Mouse (Mus musculus): ENCODE data around the gene 1700022I11Rik. TPM values are rescaled to one million over a fixed set of nuclear protein-coding genes. Genes with fewer than 3 reads are reported as not detected.

1700022I11Rik gene
- polyA plus RNA-seq, 1 experiment from 2014 or later = 0.43 TPM

- Histone ChIP-seq H3K27me3 (replicated peaks; ENCODE audit: control insufficient read depth, insufficient read depth, low read length) (no peaks in the 10 kb centered on the region), H3K4me3 (ENCODE audit: low read depth, low read length) (no peak overlapping the region), H3K4me2 (replicated peaks; ENCODE audit: low read depth) (no peak overlapping the region), H3K9ac (ENCODE audit: low read depth, low read length) (no peak overlapping the region), H3K36me3 (ENCODE audit: control insufficient read depth, insufficient read depth) (peaks cover 54% of the 10 kb centered on the region), H3K4me1 (replicated peaks; ENCODE audit: control insufficient read depth, insufficient read depth, low read length) (no peaks in the 10 kb centered on the region), H3K9me3 (ENCODE audit: control insufficient read depth) (no peaks in the 10 kb centered on the region), H3K27ac (ENCODE audit: low read depth, low read length) (no peak overlapping the region)
- no peak for TF ChIP-seq CTCF (IDR thresholded peaks at IDR 0.05; ENCODE audit: low read depth)
- no peak for ATAC-seq
- whole genome bisulfite sequencing = 92% methylated on average over 4 of the region's 4 CpGs
Observed at GRCm38 (mm10) chr4:43018156-43018555, 48.8 kb downstream of the 1700022I11Rik start.

DNA sequence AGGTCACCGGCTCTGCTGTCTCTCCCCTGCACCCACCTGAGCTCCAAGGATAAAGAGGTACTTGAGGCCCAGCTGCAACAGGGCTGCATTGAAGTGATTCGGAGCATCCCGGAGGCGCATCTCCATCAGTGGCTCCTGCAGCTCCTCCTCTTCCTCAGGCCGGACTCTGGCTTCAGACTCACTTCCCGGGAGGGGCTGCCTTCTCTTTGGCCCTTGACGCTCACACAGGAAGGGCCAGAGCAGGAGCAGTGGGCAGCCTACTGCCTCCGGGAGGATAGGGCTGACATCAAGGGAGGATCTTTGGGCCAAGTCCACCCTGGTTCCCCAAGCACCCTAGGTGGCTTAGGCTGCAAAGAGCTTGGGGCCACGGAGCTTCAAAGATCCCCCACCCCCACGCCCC lies 49.8 kb downstream of the 1700022I11Rik start:
- WGBS = 91% methylated on average over 10 of the region's 10 CpGs

GRCm38 (mm10) chr4:43019641-43020465 lies 50.4 kb downstream of the 1700022I11Rik start:
- Histone ChIP-seq H3K27ac (ENCODE audit: low read depth, low read length) (no peak overlapping the region), H3K4me2 (replicated peaks; ENCODE audit: low read depth) (no peak overlapping the region), H3K36me3 (ENCODE audit: control insufficient read depth, insufficient read depth) (peaks cover 59% of the 10 kb centered on the region), H3K4me3 (ENCODE audit: low read depth, low read length) (no peak overlapping the region), H3K4me1 (replicated peaks; ENCODE audit: control insufficient read depth, insufficient read depth, low read length) (0 out of 2 replicates have a peak, but pooled peaks cover 4% of the 10 kb centered on the region), H3K27me3 (replicated peaks; ENCODE audit: control insufficient read depth, insufficient read depth, low read length) (no peaks in the 10 kb centered on the region), H3K9me3 (ENCODE audit: control insufficient read depth) (no peaks in the 10 kb centered on the region), H3K9ac (ENCODE audit: low read depth, low read length) (no peak overlapping the region)
- no peak for TF ChIP-seq CTCF (IDR thresholded peaks at IDR 0.05; ENCODE audit: low read depth)
- WGBS = 90% methylated on average over 23 of the region's 23 CpGs
- ATAC-seq = no peak

More for the DNA sequence above, 49.8 kb downstream of the 1700022I11Rik start:
- no peak for TF ChIP-seq CTCF (IDR thresholded peaks at IDR 0.05; ENCODE audit: low read depth)
- Histone ChIP-seq H3K9me3 (ENCODE audit: control insufficient read depth) (no peaks in the 10 kb centered on the region), H3K4me2 (replicated peaks; ENCODE audit: low read depth) (no peak overlapping the region), H3K27ac (ENCODE audit: low read depth, low read length) (no peak overlapping the region), H3K4me3 (ENCODE audit: low read depth, low read length) (no peak overlapping the region), H3K27me3 (replicated peaks; ENCODE audit: control insufficient read depth, insufficient read depth, low read length) (no peaks in the 10 kb centered on the region), H3K9ac (ENCODE audit: low read depth, low read length) (no peak overlapping the region), H3K36me3 (ENCODE audit: control insufficient read depth, insufficient read depth) (peaks cover 59% of the 10 kb centered on the region), H3K4me1 (replicated peaks; ENCODE audit: control insufficient read depth, insufficient read depth, low read length) (no peaks in the 10 kb centered on the region)
- no peak for ATAC-seq

DNA sequence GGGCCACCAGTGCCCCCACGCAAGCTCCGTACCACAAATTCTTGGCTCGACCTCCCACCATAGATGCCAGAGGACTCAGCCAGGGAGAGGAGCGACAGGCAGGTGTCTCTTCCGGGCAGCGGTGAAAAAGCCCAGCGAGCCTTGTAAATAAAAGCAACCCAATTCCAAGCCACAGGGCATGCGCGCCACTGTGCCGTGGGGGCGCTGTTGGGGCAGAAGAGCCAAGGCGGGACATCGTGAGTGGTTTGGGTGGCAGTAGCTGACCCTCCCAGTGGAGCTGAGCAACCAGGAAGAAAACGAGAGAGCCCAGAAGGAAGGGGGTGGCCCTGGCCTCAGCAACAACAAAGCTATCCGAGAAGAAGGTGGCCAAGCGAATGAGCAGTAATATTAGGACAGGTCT lies 51.5 kb downstream of the 1700022I11Rik start:
- no peaks in the 10 kb centered on the region for H3K9me3 ChIP-seq (ENCODE audit: control insufficient read depth)
- no peak for ATAC-seq
- 85% methylated on average over 16 of the region's 16 CpGs for WGBS
- H3K4me1 ChIP-seq (replicated peaks; ENCODE audit: control insufficient read depth, insufficient read depth, low read length) = 0 out of 2 replicates have a peak, but pooled peaks cover 5% of the 10 kb centered on the region
- H3K9ac ChIP-seq (ENCODE audit: low read depth, low read length) = no peak overlapping the region
- peaks cover 59% of the 10 kb centered on the region for H3K36me3 ChIP-seq (ENCODE audit: control insufficient read depth, insufficient read depth)
- no peak overlapping the region for H3K27ac ChIP-seq (ENCODE audit: low read depth, low read length)
- no peak for TF ChIP-seq CTCF (IDR thresholded peaks at IDR 0.05; ENCODE audit: low read depth)
- H3K27me3 ChIP-seq (replicated peaks; ENCODE audit: control insufficient read depth, insufficient read depth, low read length) = no peaks in the 10 kb centered on the region
- no peak overlapping the region for H3K4me2 ChIP-seq (replicated peaks; ENCODE audit: low read depth)
- H3K4me3 ChIP-seq (ENCODE audit: low read depth, low read length) = no peak overlapping the region

DNA sequence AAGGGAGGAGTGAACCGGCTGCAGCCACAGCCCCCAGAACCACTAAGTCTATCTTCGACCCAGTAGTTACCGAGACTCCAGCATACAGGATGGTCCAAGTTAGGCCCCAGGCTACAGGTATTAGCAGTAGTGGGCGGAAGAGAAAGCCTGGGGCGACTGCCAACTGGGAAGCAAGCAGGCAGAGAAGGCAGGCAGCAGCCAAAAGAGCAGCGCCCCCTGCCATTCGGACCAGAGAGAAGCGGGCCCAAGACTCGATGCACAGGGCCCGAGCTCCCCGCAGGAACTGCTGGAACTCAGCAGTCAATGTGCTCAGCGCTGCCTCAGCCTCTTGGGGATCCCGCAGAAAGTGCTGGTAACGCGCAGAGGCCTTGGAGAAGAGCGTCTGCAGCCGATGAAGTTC lies 51.9 kb downstream of the 1700022I11Rik start:
- H3K9me3 ChIP-seq (ENCODE audit: control insufficient read depth) = no peaks in the 10 kb centered on the region
- TF ChIP-seq CTCF (IDR thresholded peaks at IDR 0.05; ENCODE audit: low read depth) = no peak
- H3K9ac ChIP-seq (ENCODE audit: low read depth, low read length) = no peak overlapping the region
- H3K4me1 ChIP-seq (replicated peaks; ENCODE audit: control insufficient read depth, insufficient read depth, low read length) = 0 out of 2 replicates have a peak, but pooled peaks cover 5% of the 10 kb centered on the region
- H3K27me3 ChIP-seq (replicated peaks; ENCODE audit: control insufficient read depth, insufficient read depth, low read length) = no peaks in the 10 kb centered on the region
- no peak overlapping the region for H3K4me3 ChIP-seq (ENCODE audit: low read depth, low read length)
- no peak for ATAC-seq
- no peak overlapping the region for H3K4me2 ChIP-seq (replicated peaks; ENCODE audit: low read depth)
- WGBS = 83% methylated on average over 17 of the region's 17 CpGs
- peaks cover 59% of the 10 kb centered on the region for H3K36me3 ChIP-seq (ENCODE audit: control insufficient read depth, insufficient read depth)
- H3K27ac ChIP-seq (ENCODE audit: low read depth, low read length) = no peak overlapping the region

GRCm38 (mm10) chr4:43024673-43025072 lies 55.3 kb downstream of the 1700022I11Rik start:
- Histone ChIP-seq H3K27ac (ENCODE audit: low read depth, low read length) (no peak overlapping the region), H3K4me1 (replicated peaks; ENCODE audit: control insufficient read depth, insufficient read depth, low read length) (0 out of 2 replicates have a peak, but pooled peaks cover 5% of the 10 kb centered on the region), H3K27me3 (replicated peaks; ENCODE audit: control insufficient read depth, insufficient read depth, low read length) (no peaks in the 10 kb centered on the region), H3K36me3 (ENCODE audit: control insufficient read depth, insufficient read depth) (peaks cover 50% of the 10 kb centered on the region), H3K9ac (ENCODE audit: low read depth, low read length) (peak overlapping the region; percentile 41), H3K4me3 (ENCODE audit: low read depth, low read length) (peak overlapping the region; percentile 61), H3K9me3 (ENCODE audit: control insufficient read depth) (no peaks in the 10 kb centered on the region), H3K4me2 (replicated peaks; ENCODE audit: low read depth) (peak overlapping the region; percentile 68)
- TF ChIP-seq CTCF (IDR thresholded peaks at IDR 0.05; ENCODE audit: low read depth) = no peak
- 75% methylated on average over 14 of the region's 14 CpGs for WGBS
- ATAC-seq = no peak

Data from intestine, postnatal 0 days (tissue).